Mouse (Mus musculus) heart, embryonic 13.5 days (tissue): Measurements from ENCODE around the gene Tjp2. TPM values are rescaled to one million over a fixed set of nuclear protein-coding genes. Genes with fewer than 3 reads are reported as not detected.
A peak's percentile ranks its signal among the peaks of the same experiment; 100 is the strongest.

ENCODE experiments used
- ATAC-seq: fragments of 200-750 bp; cut with Nextera tagmentation; 2 replicates; pipeline ENCODE4 v1.8.0; 2017; ENCODE audit warnings: moderate TSS enrichment; ENCODE audit not compliant: insufficient number of reproducible peaks, low FRiP score, low TSS enrichment; ENCODE audit errors: extremely low read depth
- H3K27ac ChIP-seq: fragments of 300-500 bp; sonication (generic); replicated peaks from 2 replicates; pipeline ENCODE4 v1.5.1; 2015; ENCODE audit warnings: moderate library complexity, mild to moderate bottlenecking, inconsistent platforms
- H3K27me3 ChIP-seq: fragments of 300-500 bp; sonication (generic); replicated peaks from 2 replicates; pipeline ENCODE4 v1.6.1; 2015; ENCODE audit warnings: mild to moderate bottlenecking, inconsistent platforms
- H3K36me3 ChIP-seq: fragments of 300-500 bp; sonication (generic); 2 replicates; pipeline ENCODE4 v1.6.1; 2015; ENCODE audit warnings: mild to moderate bottlenecking, inconsistent platforms
- H3K4me1 ChIP-seq: fragments of 300-500 bp; sonication (generic); 2 replicates; pipeline ENCODE4 v1.6.1; 2015; ENCODE audit warnings: inconsistent platforms
- H3K4me2 ChIP-seq: fragments of 300-500 bp; sonication (generic); 2 replicates; pipeline ENCODE4 v1.6.1; 2015; ENCODE audit warnings: inconsistent platforms, mild to moderate bottlenecking, moderate library complexity
- H3K4me3 ChIP-seq: fragments of 300-500 bp; sonication (generic); 2 replicates; pipeline ENCODE4 v1.5.1; 2015; ENCODE audit warnings: moderate library complexity, mild to moderate bottlenecking, inconsistent platforms
- H3K9ac ChIP-seq: fragments of 300-500 bp; sonication (generic); 2 replicates; pipeline ENCODE4 v1.6.1; 2015; ENCODE audit warnings: inconsistent platforms, mild to moderate bottlenecking, moderate library complexity
- H3K9me3 ChIP-seq: fragments of 300-500 bp; sonication (generic); 2 replicates; pipeline ENCODE4 v1.6.1; 2016; ENCODE audit warnings: inconsistent platforms
- WGBS: fragments of 180-500 bp; shearing (Covaris S2); methylation state at CpG from one replicate; pipeline ENCODE4 v1.1.7; 2015; ENCODE audit warnings: mixed read lengths; 5-methylcytosine and 5-hydroxymethylcytosine counted together
- polyA plus RNA-seq: library from polyadenylated mRNA; unstranded; fragments of >200 nt; fragmentation: Nextera tagmentation; extraction: Ambion mirVana; gene quantifications from 2 replicates; pipeline ENCODE4 v1.2.1, GENCODE M21; 2015

The Tjp2 gene
- polyA plus RNA-seq, result 21.6 and 22.7 TPM in 2 replicates

DNA sequence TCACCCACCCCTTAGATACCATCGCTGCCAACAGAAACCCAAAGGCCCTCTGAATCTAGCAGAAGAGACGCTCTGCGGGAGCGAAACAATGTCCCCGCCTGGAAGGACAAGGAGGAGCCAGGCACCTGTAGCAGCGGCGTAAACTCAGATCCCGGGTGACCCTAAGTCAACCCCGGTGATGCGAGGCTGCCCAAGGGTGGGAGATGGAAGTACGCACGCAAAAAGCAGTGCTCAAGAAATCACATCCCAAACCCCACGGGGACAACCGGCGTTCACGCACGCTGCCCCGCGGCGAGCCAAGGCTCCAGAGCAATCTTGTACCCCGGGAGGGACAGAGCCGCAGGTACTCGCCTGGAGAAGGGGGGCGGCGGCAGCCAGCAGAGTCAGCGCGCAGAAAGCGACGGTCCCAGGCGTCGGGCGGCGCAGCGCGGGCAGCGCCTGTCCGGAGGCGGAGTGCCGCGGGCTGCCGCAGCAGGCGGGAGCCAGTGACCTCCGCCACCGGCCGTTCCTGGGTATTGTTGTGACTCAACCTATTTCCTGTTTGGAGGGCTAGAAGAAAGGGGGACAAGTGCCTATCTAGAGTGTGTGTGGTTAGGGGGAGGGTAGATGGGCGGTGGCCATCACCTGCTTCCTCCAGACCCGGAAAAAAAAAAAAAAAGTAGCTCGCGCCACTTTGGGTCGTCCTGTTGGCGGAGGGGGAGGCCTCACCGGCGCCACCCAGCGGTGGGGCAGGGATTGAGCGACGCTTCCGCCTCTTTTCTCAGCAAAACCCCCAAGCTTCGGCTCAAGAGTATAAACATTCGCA lies at the start of gene Tjp2:
Gene Tjp2, minus strand, starts transcription at position 531 of the 805 bp plus-strand sequence.
- Histone ChIP-seq H3K4me2 (peak within 1 kb of the TSS; percentile 88), H3K9ac (peak within 1 kb of the TSS; percentile 89), H3K4me3 (peak within 1 kb of the TSS; percentile 77), H3K36me3 (no peaks in the 10 kb centered on the region), H3K9me3 (no peaks in the 10 kb centered on the region), H3K27ac (peak within 1 kb of the TSS; percentile 91), H3K27me3 (no peaks in the 10 kb centered on the region), H3K4me1 (peaks cover 23% of the 10 kb centered on the region)
- ATAC-seq, result no peak
- WGBS, result under 1% methylated on average over 58 of the region's 59 CpGs

DNA sequence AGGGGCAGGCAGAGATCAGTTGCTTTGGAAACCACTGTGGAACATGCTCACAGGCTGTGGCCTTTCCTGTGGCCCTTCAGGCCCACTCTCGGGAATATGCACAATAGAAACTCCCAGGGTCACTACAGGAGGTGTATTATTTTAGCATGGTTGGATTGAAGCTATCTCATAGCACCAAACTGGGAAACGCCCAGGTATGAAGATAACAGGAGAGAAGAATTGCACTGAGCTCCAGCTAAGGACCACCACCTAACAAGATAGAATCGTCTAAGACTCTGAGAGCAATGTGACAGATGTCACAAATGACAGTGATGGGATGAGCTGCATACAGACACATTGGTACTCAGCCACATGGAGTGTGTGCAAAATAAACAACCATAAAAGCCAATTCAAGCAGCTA lies 49.5 kb upstream of the Tjp2 start:
- Histone ChIP-seq H3K9me3 (no peaks in the 10 kb centered on the region), H3K4me1 (peaks cover 15% of the 10 kb centered on the region), H3K9ac (no peak overlapping the region), H3K4me3 (no peak overlapping the region), H3K4me2 (no peak overlapping the region), H3K27me3 (no peaks in the 10 kb centered on the region), H3K36me3 (peaks cover 54% of the 10 kb centered on the region), H3K27ac (no peak overlapping the region)
- no peak for ATAC-seq
- 58% methylated on average over 3 of the region's 3 CpGs for WGBS

DNA sequence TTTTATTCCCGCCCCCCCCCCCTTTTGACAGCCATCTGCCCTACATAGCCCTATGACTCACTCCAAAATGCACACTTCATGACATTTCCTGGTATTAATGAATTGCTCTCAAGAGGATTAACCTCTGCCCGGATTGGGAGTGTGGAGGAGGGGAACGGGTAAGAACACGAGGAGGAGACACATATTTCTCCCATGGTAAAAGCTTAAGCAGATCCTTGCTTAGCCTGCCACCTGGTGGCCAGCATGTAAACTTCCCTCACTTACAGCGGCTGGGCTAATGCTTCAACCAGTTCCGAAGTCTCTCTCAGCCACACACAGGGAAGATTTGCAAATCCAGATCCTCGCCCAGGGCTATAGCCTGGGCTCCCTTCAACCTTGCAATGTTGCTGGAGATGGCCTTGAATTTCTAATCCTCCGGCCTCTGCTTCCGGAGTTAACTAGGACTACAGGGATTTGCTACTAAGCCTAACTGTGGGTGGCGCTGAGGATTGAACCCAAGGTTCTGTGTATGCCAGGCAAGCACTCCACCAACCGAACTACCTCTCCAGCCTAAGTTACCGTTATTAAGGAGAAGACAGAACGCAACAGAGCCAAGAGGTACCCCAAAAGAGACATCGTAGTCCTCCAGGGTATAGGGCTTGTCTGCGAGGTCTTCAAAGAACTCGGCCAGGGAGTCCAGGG lies 47.1 kb upstream of the Tjp2 start:
- H3K4me1 ChIP-seq, result peaks cover 9% of the 10 kb centered on the region
- H3K4me3 ChIP-seq, result peak overlapping the region; percentile 20
- no peaks in the 10 kb centered on the region for H3K9me3 ChIP-seq
- H3K27ac ChIP-seq, result no peak overlapping the region
- H3K9ac ChIP-seq, result no peak overlapping the region; the same call in 1 of the 2 replicates
- 43% methylated on average over 16 of the region's 16 CpGs for WGBS
- peaks cover 71% of the 10 kb centered on the region for H3K36me3 ChIP-seq
- H3K27me3 ChIP-seq, result no peaks in the 10 kb centered on the region
- peak; percentile 74 for ATAC-seq
- peak overlapping the region; percentile 56 for H3K4me2 ChIP-seq

DNA sequence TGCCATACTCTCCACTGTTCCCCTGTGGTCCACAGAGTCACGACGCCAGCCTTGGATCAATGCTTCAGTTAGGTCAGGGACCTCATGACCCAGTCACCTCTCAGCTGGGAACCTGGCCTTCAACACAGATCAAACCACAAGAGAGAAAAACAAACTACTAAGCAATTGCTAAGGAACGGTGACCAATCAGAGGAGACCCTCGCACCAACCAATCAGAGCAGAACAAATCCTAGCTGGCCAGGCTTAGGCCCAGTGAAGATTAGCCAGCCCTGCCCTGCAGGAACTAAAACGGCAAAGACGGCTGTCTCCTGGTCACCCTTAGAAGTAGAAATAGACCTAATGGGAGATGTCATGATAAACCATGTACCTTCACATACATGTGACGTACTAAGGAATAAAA lies 46.5 kb upstream of the Tjp2 start:
- no peak; the same call in 1 of the 2 replicates for ATAC-seq
- no peak overlapping the region for H3K27ac ChIP-seq
- peak overlapping the region; percentile 56 for H3K4me2 ChIP-seq
- no peak overlapping the region for H3K9ac ChIP-seq
- peaks cover 9% of the 10 kb centered on the region for H3K4me1 ChIP-seq
- H3K36me3 ChIP-seq, result peaks cover 72% of the 10 kb centered on the region
- no peaks in the 10 kb centered on the region for H3K27me3 ChIP-seq
- WGBS, result 48% methylated on average over 7 of the region's 7 CpGs
- no peaks in the 10 kb centered on the region for H3K9me3 ChIP-seq
- H3K4me3 ChIP-seq, result peak overlapping the region; percentile 20

DNA sequence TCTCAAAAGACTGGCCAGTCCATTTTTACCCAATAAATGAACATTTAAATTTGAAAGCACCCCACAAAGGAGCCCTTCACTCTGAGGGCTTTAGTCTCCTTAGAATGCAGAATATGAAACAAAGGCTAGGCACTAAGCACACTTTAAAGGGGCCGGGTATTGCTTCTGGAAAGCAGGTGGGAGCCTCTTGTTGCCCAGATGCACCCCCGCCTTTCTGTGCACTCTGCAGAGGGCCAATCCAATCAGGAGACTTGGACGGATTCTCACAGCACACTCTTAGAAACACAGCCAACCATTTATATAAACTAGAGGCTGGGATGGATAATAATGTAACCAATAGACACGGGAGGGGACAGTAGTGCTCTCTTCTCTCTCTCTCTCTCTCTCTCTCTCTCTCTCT lies 43.7 kb upstream of the Tjp2 start:
- Histone ChIP-seq H3K27ac (no peak overlapping the region), H3K9ac (no peak overlapping the region), H3K4me2 (no peak overlapping the region), H3K4me3 (no peak overlapping the region), H3K36me3 (peaks cover 76% of the 10 kb centered on the region), H3K9me3 (no peaks in the 10 kb centered on the region), H3K4me1 (peaks cover 6% of the 10 kb centered on the region), H3K27me3 (no peaks in the 10 kb centered on the region)
- WGBS, result 72% methylated on average over 4 of the region's 4 CpGs
- no peak for ATAC-seq

DNA sequence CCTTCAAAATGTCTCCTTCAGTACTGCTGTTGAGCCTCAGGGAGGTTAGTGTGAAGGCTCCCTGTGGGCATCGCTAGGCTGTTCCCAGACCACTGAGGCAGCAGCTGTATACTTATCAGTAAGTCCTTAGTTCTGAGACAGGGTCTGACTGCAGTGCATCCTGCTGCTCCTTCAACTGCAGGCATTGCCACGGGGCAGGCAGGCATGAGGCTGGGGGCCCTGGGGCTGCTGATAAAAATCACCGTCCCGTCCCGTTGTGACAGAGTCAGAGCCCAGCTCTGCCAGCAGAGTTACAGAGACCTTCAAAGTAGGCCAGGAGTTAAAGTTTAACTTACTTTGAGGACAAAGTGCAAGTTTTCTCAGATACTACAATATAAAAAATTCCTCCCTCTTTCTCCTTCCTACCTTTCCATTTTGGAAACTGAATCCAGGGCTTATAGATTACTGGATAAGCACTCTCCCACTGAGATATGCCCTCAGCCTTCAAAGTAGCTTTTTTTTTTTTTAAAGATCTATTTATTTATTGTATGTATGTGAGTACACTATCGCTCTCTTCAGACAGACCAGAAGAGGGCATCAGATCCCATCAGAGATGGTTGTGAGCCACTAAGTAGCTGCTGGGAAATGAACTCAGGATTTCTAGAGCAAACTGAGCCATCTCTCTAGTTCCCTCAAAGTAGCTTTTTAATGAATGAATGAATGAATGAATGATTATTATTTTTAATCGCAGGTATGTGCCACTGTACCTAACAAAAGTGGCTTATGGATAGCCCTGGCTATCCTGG lies 41.4 kb upstream of the Tjp2 start:
- no peak overlapping the region for H3K4me2 ChIP-seq
- no peaks in the 10 kb centered on the region for H3K27me3 ChIP-seq
- ATAC-seq, result no peak
- no peak overlapping the region for H3K27ac ChIP-seq
- H3K4me3 ChIP-seq, result no peak overlapping the region
- WGBS, result 80% methylated on average over 7 of the region's 7 CpGs
- H3K4me1 ChIP-seq, result peaks cover under 1% of the 10 kb centered on the region
- no peak overlapping the region for H3K9ac ChIP-seq
- no peaks in the 10 kb centered on the region for H3K9me3 ChIP-seq
- H3K36me3 ChIP-seq, result peaks cover 90% of the 10 kb centered on the region

DNA sequence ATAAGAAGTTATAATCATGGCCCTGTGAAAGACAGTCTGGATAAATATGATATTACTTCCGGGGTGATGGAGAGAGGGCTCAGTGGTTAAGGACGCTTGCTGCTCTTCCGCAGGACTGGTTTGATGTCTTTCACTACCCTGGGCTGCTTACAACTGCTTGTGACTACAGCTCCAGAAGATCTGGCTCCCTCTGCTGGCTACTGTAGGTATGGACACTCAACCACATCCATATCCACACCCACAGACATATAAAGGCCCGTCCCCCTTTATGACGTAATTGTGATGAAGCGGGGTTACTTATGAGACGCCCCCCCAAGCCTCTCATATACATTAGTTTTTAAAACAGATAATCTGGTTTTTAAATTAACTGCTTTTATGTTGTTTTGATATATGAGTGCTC lies 40.2 kb upstream of the Tjp2 start:
- Histone ChIP-seq H3K9ac (no peak overlapping the region), H3K36me3 (peaks cover 87% of the 10 kb centered on the region), H3K4me1 (peaks cover 2% of the 10 kb centered on the region; the same call in 1 of the 2 replicates), H3K9me3 (no peaks in the 10 kb centered on the region), H3K27me3 (no peaks in the 10 kb centered on the region), H3K4me3 (no peak overlapping the region), H3K27ac (no peak overlapping the region), H3K4me2 (no peak overlapping the region)
- 47% methylated on average over 7 of the region's 7 CpGs for WGBS
- no peak for ATAC-seq

DNA sequence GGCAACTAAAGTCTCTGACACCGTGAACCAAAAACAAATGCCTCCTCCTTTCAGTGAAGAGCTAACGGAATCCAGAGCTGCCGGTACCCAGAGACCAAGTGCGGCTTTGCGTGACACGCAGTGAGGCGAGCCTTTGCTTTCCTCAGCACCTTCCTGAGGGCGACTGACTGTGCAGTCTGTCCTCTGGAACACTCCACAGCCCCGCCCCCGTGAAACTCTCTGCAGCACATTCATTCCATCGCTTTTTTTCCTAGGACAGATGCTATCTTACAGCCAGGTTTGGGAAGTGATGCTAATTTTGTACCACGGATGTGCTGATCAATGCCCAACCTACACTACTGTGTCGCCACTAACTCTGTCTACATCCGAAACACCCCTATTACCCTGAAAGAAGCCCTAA lies 37.9 kb upstream of the Tjp2 start:
- Histone ChIP-seq H3K9me3 (no peaks in the 10 kb centered on the region), H3K4me3 (no peak overlapping the region), H3K4me2 (no peak overlapping the region), H3K9ac (no peak overlapping the region), H3K4me1 (peaks cover 25% of the 10 kb centered on the region), H3K36me3 (peaks cover 65% of the 10 kb centered on the region), H3K27ac (no peak overlapping the region), H3K27me3 (no peaks in the 10 kb centered on the region)
- WGBS, result 90% methylated on average over 14 of the region's 14 CpGs
- no peak for ATAC-seq

DNA sequence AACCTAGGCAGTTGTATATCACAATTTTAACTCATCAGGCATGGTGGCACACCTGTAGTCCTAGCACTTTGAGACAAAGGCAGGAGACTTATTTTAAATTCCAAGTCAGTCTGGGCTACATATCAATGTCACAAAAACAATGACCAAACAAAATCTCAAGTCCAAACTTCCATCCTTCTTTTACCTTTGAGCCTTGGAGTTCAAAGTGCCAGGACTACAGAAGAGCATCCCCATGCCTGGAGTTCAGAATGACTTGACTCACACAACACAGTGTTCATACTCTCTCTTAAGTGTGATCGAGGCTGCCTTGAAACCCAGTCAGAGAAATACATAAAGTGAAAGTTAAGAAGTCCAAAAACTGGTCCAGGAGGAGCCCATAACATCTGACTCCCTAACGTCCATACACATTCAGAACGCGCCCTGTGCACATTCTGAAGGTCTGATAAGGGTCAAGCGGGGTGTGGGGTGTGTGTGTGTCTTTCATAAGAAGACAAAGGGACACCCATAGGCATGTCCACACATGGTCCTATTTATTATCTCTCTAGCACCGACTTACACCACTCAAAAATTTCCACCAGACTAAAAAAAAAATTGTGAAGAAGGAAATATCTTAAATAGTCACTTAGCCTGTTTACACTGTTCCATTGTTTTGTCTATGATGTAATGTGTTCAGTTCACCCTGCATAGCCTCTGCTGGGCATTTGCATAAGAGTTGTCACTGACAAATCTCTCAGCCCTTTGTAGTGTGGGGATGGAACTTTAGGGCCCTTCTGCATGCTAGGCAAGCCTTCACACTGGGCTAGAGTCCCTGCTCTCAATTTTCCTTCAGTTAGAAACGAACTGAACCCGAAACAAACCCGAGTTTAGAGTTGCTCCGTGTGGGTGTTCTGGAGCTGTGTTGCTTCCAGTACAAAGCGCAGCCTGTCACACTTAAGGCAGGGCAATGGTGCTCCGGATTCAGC lies 34.8 kb upstream of the Tjp2 start:
- no peak for ATAC-seq
- Histone ChIP-seq H3K27ac (peak overlapping the region; percentile 34; the same call in 1 of the 2 replicates), H3K9me3 (no peaks in the 10 kb centered on the region), H3K36me3 (peaks cover 37% of the 10 kb centered on the region), H3K4me2 (no peak overlapping the region), H3K27me3 (no peaks in the 10 kb centered on the region), H3K4me1 (peaks cover 25% of the 10 kb centered on the region), H3K4me3 (no peak overlapping the region), H3K9ac (no peak overlapping the region)
- WGBS, result 69% methylated on average over 12 of the region's 12 CpGs

DNA sequence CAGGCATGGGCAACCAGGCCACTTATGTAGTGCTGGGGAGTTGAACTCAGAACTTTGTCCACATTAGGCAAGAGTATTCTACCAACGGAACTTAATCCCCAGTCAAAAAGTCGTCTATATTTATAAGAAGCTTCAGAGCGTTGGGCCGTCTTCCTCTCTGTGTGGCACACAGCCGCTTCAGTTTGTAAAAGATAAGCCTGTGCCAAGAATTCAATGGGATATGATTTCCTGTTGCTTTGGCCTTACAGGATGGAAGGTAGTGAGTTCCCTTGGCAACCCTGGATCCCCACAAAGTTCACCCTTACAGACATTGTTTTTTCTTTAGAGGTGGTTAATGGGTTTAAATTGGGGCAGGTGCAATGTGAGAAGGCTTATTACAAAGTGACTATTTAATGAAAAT lies 33.5 kb upstream of the Tjp2 start:
- peak overlapping the region; percentile 63 for H3K27ac ChIP-seq
- H3K36me3 ChIP-seq, result peaks cover 25% of the 10 kb centered on the region
- peaks cover 33% of the 10 kb centered on the region for H3K4me1 ChIP-seq
- no peaks in the 10 kb centered on the region for H3K9me3 ChIP-seq
- no peak for ATAC-seq
- no peak overlapping the region for H3K4me3 ChIP-seq
- no peak overlapping the region for H3K9ac ChIP-seq
- WGBS, result 21% methylated on average over 5 of the region's 5 CpGs
- no peak overlapping the region for H3K4me2 ChIP-seq
- no peaks in the 10 kb centered on the region for H3K27me3 ChIP-seq
